Mouse (Mus musculus) stomach, postnatal 0 days (tissue): Measurements from ENCODE around the gene Cul9.

ENCODE experiments used
- CTCF ChIP-seq: IDR thresholded peaks from 2 replicates; pipeline ENCODE4 v1.5.1; 2016; ENCODE audit warnings: antibody characterized with exemption, low read depth, mild to moderate bottlenecking, moderate library complexity
- EP300 ChIP-seq: optimal IDR thresholded peaks from 2 replicates; pipeline ENCODE3; 2016; ENCODE audit warnings: antibody characterized with exemption

- TF ChIP-seq EP300 (no peak), CTCF (no peak)
Observed at GRCm38 (mm10) chr17:46591406-46591805, 45.2 kb upstream of the Cul9 start.
